Mouse (Mus musculus) limb, embryonic 14.5 days (tissue): ENCODE measurements at regions not wholly inside any gene's neighbourhood (a gene's known extent, or its start where the extent isn't known, plus 50 kb on each side); places are given as distances from the start of the nearest gene placed in this dataset.

Experiments used
- ATAC-seq: fragments of 200-750 bp; cut with Nextera tagmentation; 2 replicates; pipeline ENCODE4 v1.8.0; 2017; ENCODE audit warnings: low read depth, moderate number of reproducible peaks, moderate TSS enrichment; ENCODE audit not compliant: low FRiP score
- DNase-seq: peaks from one replicate; pipeline ENCODE4 v3.0.0-alpha.2; 2015; ENCODE audit warnings: low spot score
- H3K27ac ChIP-seq: fragments of 300-500 bp; sonication (generic); replicated peaks from 2 replicates; pipeline ENCODE4 v1.5.1; 2014; ENCODE audit warnings: low read depth, mild to moderate bottlenecking, low read length, moderate library complexity, mixed read lengths
- H3K27me3 ChIP-seq: fragments of 300-500 bp; sonication (generic); 2 replicates; pipeline ENCODE4 v1.6.1; 2014; ENCODE audit warnings: low read length, mixed read lengths; ENCODE audit not compliant: control insufficient read depth, insufficient read depth
- H3K36me3 ChIP-seq: fragments of 300-500 bp; sonication (generic); 2 replicates; pipeline ENCODE4 v1.6.1; 2014; ENCODE audit warnings: mild to moderate bottlenecking, low read length, moderate library complexity, mixed read lengths; ENCODE audit not compliant: control insufficient read depth, insufficient read depth
- H3K4me1 ChIP-seq: fragments of 300-500 bp; sonication (generic); 2 replicates; pipeline ENCODE4 v1.6.1; 2014; ENCODE audit warnings: antibody characterized with exemption, low read length, mixed read lengths; ENCODE audit not compliant: control insufficient read depth, insufficient read depth
- H3K4me2 ChIP-seq: fragments of 300-500 bp; sonication (generic); replicated peaks from 2 replicates; pipeline ENCODE4 v1.6.1; 2014; ENCODE audit warnings: low read depth, mild to moderate bottlenecking, low read length, moderate library complexity; ENCODE audit not compliant: severe bottlenecking
- H3K4me3 ChIP-seq: fragments of 300-500 bp; sonication (generic); replicated peaks from 2 replicates; pipeline ENCODE4 v1.5.1; 2014; ENCODE audit warnings: low read length
- H3K9ac ChIP-seq: fragments of 300-500 bp; sonication (generic); 2 replicates; pipeline ENCODE4 v1.6.1; 2014; ENCODE audit warnings: mild to moderate bottlenecking, low read depth, low read length, moderate library complexity; ENCODE audit not compliant: severe bottlenecking
- H3K9me3 ChIP-seq: fragments of 300-500 bp; sonication (generic); 2 replicates; pipeline ENCODE4 v1.6.1; 2016; ENCODE audit warnings: low read length; ENCODE audit not compliant: control insufficient read depth
- POLR2A ChIP-seq: fragments of 200-500 bp; IDR thresholded peaks from 2 replicates; pipeline ENCODE4 v1.8.0; 2012; ENCODE audit warnings: inconsistent platforms, mild to moderate bottlenecking, moderate library complexity, borderline replicate concordance; ENCODE audit not compliant: insufficient read depth, insufficient read length; ENCODE audit errors: extremely low read depth
- WGBS: fragments of 180-500 bp; shearing (Covaris S2); extraction: QIAGEN DNeasy Blood & Tissue Kit; methylation state at CpG from one replicate; pipeline ENCODE4 v1.1.7; 2014; 5-methylcytosine and 5-hydroxymethylcytosine counted together

DNA sequence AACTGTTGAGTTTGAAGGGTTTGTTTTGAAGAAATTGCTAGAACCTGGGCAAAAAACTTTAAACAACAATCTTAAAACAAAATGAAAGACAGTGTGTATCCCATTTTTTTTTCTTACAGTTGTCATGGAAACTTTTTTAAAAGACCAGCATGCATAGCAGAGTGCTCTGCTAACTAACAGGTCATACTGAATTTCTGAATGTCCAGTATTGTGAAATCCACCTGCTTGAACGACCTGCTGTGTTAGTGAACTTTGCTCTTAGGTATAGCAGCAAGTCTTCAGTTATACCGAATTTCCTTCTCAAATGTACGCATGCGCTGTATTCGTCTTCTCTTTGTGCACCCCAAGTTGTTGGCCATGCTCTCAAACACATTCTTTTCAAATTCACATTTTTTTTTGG lies 486.6 kb downstream of the Klf5 start:
- DNase-seq (no peak), ATAC-seq (no peak)
- WGBS, result 89% methylated on average over 5 of the region's 5 CpGs
- Histone ChIP-seq H3K9me3 (no peaks in the 10 kb centered on the region), H3K36me3 (no peaks in the 10 kb centered on the region), H3K4me1 (no peaks in the 10 kb centered on the region), H3K4me2 (no peak overlapping the region), H3K27ac (no peak overlapping the region), H3K9ac (no peak overlapping the region), H3K27me3 (no peaks in the 10 kb centered on the region), H3K4me3 (no peak overlapping the region)
- TF ChIP-seq POLR2A, result no peak

DNA sequence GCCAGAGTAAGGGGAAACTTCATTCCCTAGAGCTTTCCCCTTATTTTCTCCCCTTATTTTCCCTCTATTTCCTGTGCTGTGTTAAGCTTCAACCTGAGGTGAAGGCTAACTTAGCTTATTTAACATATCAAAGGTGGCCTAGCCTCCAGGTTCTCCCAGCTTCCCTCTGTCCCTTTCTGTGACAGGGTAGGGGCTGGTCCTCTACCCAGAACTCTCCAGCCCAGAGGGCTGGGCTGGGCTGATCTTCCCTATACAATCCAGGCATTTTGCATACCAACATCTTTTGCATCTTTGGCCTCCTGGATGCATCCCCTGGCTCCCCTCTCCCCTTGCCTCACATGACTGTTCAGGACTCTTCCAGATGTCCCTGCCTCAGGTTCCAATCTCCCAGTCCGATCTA lies 487.9 kb downstream of the Klf5 start:
- WGBS, result 90% methylated on average over 1 of the region's 1 CpGs
- no peak overlapping the region for H3K4me3 ChIP-seq
- no peaks in the 10 kb centered on the region for H3K9me3 ChIP-seq
- no peak overlapping the region for H3K9ac ChIP-seq
- no peak for ATAC-seq
- DNase-seq, result no peak
- H3K4me2 ChIP-seq, result no peak overlapping the region
- no peaks in the 10 kb centered on the region for H3K36me3 ChIP-seq
- H3K4me1 ChIP-seq, result no peaks in the 10 kb centered on the region
- no peaks in the 10 kb centered on the region for H3K27me3 ChIP-seq
- TF ChIP-seq POLR2A, result no peak
- no peak overlapping the region for H3K27ac ChIP-seq

DNA sequence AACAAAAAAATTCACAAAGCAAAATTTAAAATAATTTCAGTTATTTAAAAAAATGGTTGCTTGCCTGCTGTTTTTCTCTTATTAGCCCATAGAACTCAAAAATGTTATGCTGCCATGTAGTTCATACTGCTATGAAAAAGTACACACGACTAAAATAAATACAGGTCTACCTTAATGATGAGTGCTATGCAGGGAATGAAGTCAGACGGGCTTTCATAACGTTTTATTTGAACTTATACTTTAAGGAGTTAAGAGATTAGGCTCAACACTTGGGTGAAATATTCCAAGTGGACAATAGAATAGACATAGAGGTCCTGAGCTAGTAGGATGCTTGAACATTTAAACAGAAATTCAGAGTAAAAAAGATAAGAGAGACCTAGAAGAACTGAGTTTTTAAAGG lies 489.7 kb downstream of the Klf5 start:
- ATAC-seq (no peak), DNase-seq (no peak)
- H3K4me1 ChIP-seq, result no peaks in the 10 kb centered on the region
- no peak for TF ChIP-seq POLR2A
- H3K27me3 ChIP-seq, result no peaks in the 10 kb centered on the region
- H3K9ac ChIP-seq, result no peak overlapping the region
- 76% methylated on average over 3 of the region's 3 CpGs for WGBS
- no peak overlapping the region for H3K4me3 ChIP-seq
- H3K27ac ChIP-seq, result no peak overlapping the region
- H3K4me2 ChIP-seq, result no peak overlapping the region
- no peaks in the 10 kb centered on the region for H3K36me3 ChIP-seq
- no peaks in the 10 kb centered on the region for H3K9me3 ChIP-seq

DNA sequence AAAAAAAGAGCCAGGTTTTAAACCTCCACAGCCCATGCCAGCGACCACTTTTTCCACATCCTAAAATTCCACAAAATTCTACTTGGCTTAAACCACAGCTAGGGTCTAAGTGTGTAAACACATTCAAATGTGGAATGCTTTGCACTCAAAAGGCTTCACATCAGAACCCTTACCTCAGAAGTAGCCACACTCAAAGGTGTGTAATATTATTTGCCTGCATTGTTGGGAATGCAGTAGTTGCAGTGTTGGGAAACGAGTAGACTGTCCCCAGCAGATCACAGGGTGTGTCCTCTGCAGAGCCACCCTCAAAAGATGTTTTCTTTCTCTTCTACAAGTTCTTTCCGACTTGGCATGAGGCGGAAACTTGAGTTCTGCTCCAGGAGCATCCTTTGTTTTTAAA lies 488.2 kb downstream of the Klf12 start:
- Histone ChIP-seq H3K4me1 (no peaks in the 10 kb centered on the region), H3K9ac (no peak overlapping the region), H3K36me3 (no peaks in the 10 kb centered on the region), H3K9me3 (peaks cover 3% of the 10 kb centered on the region; the same call in 1 of the 2 replicates), H3K27ac (no peak overlapping the region), H3K4me2 (no peak overlapping the region), H3K27me3 (no peaks in the 10 kb centered on the region), H3K4me3 (no peak overlapping the region)
- no peak for ATAC-seq
- DNase-seq, result no peak
- no peak for TF ChIP-seq POLR2A
- WGBS, result 73% methylated on average over 4 of the region's 4 CpGs

DNA sequence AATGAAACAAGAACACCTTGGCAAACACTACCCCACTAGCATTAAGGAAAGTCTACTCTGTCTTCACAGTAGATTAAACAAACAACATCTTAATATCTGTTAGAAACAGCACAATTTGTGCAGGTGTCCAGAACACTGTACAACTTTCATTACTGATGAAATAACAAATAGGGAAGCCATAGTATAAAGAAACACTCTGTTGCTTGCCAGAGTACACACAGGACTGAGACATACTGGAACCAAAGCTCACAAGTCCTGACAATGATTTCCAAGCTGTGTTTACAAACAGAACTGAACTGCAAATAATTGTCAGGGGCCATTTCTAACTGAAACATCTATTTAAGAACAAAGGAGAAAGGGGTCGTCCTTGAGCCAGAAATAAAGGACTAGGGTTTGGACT lies 478.4 kb downstream of the Klf12 start:
- WGBS, result 62% methylated on average over 1 of the region's 1 CpGs
- TF ChIP-seq POLR2A, result no peak
- Histone ChIP-seq H3K36me3 (no peaks in the 10 kb centered on the region), H3K9ac (no peak overlapping the region), H3K27me3 (no peaks in the 10 kb centered on the region), H3K9me3 (peaks cover 3% of the 10 kb centered on the region; the same call in 1 of the 2 replicates), H3K4me3 (no peak overlapping the region), H3K4me1 (no peaks in the 10 kb centered on the region), H3K27ac (no peak overlapping the region), H3K4me2 (no peak overlapping the region)
- DNase-seq, result no peak
- no peak for ATAC-seq

DNA sequence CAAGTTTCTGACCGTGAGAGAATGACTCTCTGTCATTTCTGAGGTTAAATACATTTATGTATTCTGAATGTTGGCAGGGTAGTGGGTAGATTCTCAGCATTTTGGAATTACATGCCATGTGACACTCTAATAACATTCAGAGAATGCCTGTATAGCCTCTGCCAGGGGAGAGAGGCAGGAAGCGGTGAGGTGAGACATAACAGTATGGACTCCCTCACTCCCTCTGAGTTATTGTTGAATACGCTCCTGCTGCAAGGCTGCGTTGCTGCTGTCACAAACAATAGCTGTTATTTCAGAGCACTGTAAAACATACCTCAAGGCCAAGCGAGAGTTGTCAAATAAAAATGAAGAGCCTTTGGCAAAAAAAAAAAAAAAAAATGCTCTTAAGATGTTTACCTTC lies 477.9 kb downstream of the Klf12 start:
- Histone ChIP-seq H3K9me3 (no peaks in the 10 kb centered on the region), H3K4me2 (no peak overlapping the region), H3K36me3 (no peaks in the 10 kb centered on the region), H3K4me3 (no peak overlapping the region), H3K27ac (no peak overlapping the region), H3K27me3 (no peaks in the 10 kb centered on the region), H3K9ac (no peak overlapping the region), H3K4me1 (no peaks in the 10 kb centered on the region)
- DNase-seq, result no peak
- TF ChIP-seq POLR2A, result no peak
- no peak for ATAC-seq
- 65% methylated on average over 5 of the region's 5 CpGs for WGBS
